ENCODE assay signal across 8 mouse cellular contexts in genomic region chr5:76973488-76973887, GRCm38 (mm10). TPM values are rescaled to one million over a fixed set of nuclear protein-coding genes. Genes with fewer than 3 reads are reported as not detected.
DNase-seq lines count a peak whose midpoint lies in the region; ATAC-seq lines count a peak whose summit lies in the region.

No protein-coding gene starts in this region.

- H3K4me2 ChIP-seq in lung, embryonic 16.5 days (ENCODE audit: low read depth, low read length), result peak overlapping the region; percentile 78
- H3K4me2 ChIP-seq in forebrain, embryonic 14.5 days (ENCODE audit: low read length), result peak overlapping the region; percentile 94
- H3K4me2 ChIP-seq in liver, embryonic 11.5 days, result peak overlapping the region; percentile 78

- H3K9ac ChIP-seq in lung, embryonic 16.5 days (ENCODE audit: low read length), result no peak overlapping the region
- H3K9ac ChIP-seq in forebrain, embryonic 14.5 days (ENCODE audit: low read length), result peak overlapping the region; percentile 83
- H3K9ac ChIP-seq in liver, embryonic 11.5 days (ENCODE audit: low read depth, low read length), result peak overlapping the region; percentile 95; the same call in 1 of the 2 replicates

- H3K27ac ChIP-seq in lung, embryonic 16.5 days (ENCODE audit: low read length), result no peak overlapping the region
- H3K27ac ChIP-seq in forebrain, embryonic 14.5 days (ENCODE audit: low read depth, low read length), result no peak overlapping the region
- no peak overlapping the region for H3K27ac ChIP-seq in liver, embryonic 11.5 days (ENCODE audit: low read depth, low read length)

- no peak for ATAC-seq in lung, embryonic 16.5 days (ENCODE audit: low read depth)
- no peak for ATAC-seq in forebrain, embryonic 14.5 days
- ATAC-seq in liver, embryonic 11.5 days (replicated peaks; ENCODE audit: low FRiP score), result no peak

- DNase-seq in lung, postnatal 36 days, result no peak
- DNase-seq in forebrain, embryonic 14.5 days (ENCODE audit: low spot score), result no peak
- no peak for DNase-seq in liver, embryonic 11.5 days (ENCODE audit: low spot score)
- peak; percentile 50 for DNase-seq in splenic B cell, adult 2 months (ENCODE audit: low read depth, low spot score)
- DNase-seq in frontal cortex, postnatal 14 days (ENCODE audit: low spot score in 2 of 2), result no peak
- no peak for DNase-seq in embryo, embryonic 10 days (ENCODE audit: low spot score)
- no peak for DNase-seq in thymus, postnatal 14 days

- H3K9me3 ChIP-seq in lung, embryonic 16.5 days (ENCODE audit: control insufficient read depth, low read length), result no peaks in the 10 kb centered on the region
- no peaks in the 10 kb centered on the region for H3K9me3 ChIP-seq in forebrain, embryonic 14.5 days (replicated peaks; ENCODE audit: control insufficient read depth, low read length)
- H3K9me3 ChIP-seq in liver, embryonic 11.5 days (ENCODE audit: control insufficient read depth, low read length), result no peaks in the 10 kb centered on the region

- H3K36me3 ChIP-seq in lung, embryonic 16.5 days (ENCODE audit: control insufficient read depth, insufficient read depth, low read length), result peaks cover 16% of the 10 kb centered on the region
- H3K36me3 ChIP-seq in forebrain, embryonic 14.5 days (ENCODE audit: control insufficient read depth, insufficient read depth, low read length), result peaks cover 29% of the 10 kb centered on the region
- peaks cover 20% of the 10 kb centered on the region for H3K36me3 ChIP-seq in liver, embryonic 11.5 days (ENCODE audit: control insufficient read depth, insufficient read depth, low read length)
- H3K36me3 ChIP-seq in splenic B cell, adult 2 months (ENCODE audit: control insufficient read depth, insufficient read depth, low read length, poor library complexity, severe bottlenecking), result peaks cover 7% of the 10 kb centered on the region; the same call in 1 of the 2 replicates

- H3K4me1 ChIP-seq in lung, embryonic 16.5 days (replicated peaks; ENCODE audit: control insufficient read depth, insufficient read depth, low read length), result peaks cover 10% of the 10 kb centered on the region
- H3K4me1 ChIP-seq in forebrain, embryonic 14.5 days (ENCODE audit: control insufficient read depth, insufficient read depth, low read length), result peaks cover 13% of the 10 kb centered on the region
- peaks cover 5% of the 10 kb centered on the region for H3K4me1 ChIP-seq in liver, embryonic 11.5 days (replicated peaks; ENCODE audit: control insufficient read depth, insufficient read depth, low read length)

- H3K27me3 ChIP-seq in lung, embryonic 16.5 days (ENCODE audit: control insufficient read depth, insufficient read depth, low read depth, low read length), result no peaks in the 10 kb centered on the region
- H3K27me3 ChIP-seq in forebrain, embryonic 14.5 days (replicated peaks; ENCODE audit: control insufficient read depth, insufficient read depth, low read length), result no peaks in the 10 kb centered on the region
- H3K27me3 ChIP-seq in liver, embryonic 11.5 days (replicated peaks; ENCODE audit: control insufficient read depth, insufficient read depth, low read length), result no peaks in the 10 kb centered on the region
- H3K27me3 ChIP-seq in splenic B cell, adult 2 months (ENCODE audit: control insufficient read depth, insufficient read depth, low read length, poor library complexity, severe bottlenecking), result no peaks in the 10 kb centered on the region

- H3K4me3 ChIP-seq in lung, embryonic 16.5 days (ENCODE audit: low read length), result peak overlapping the region; percentile 98
- H3K4me3 ChIP-seq in forebrain, embryonic 14.5 days (ENCODE audit: low read depth, low read length), result peak overlapping the region; percentile 90
- H3K4me3 ChIP-seq in liver, embryonic 11.5 days (ENCODE audit: low read depth, low read length), result peak overlapping the region; percentile 97

- WGBS in lung, embryonic 16.5 days, result 57% methylated on average over 3 of the region's 3 CpGs
- 74% methylated on average over 3 of the region's 3 CpGs for whole genome bisulfite sequencing in forebrain, embryonic 14.5 days
- 46% methylated on average over 3 of the region's 3 CpGs for WGBS in liver, embryonic 11.5 days

RNA-seq across cellular contexts. Expression of gene Srp72, which starts 1.0 kb away (rescaled TPM):
- 92.2 and 98.1 TPM in 2 replicates for polyA plus RNA-seq in lung, embryonic 16.5 days (2015; fragmentation: Nextera tagmentation; extraction: Ambion mirVana)
- 85.2 and 92.3 TPM in 2 replicates for polyA plus RNA-seq in forebrain, embryonic 14.5 days (2014; fragmentation: Nextera tagmentation; extraction: Ambion mirVana)
- polyA plus RNA-seq in liver, embryonic 11.5 days (2014; fragmentation: Nextera tagmentation; extraction: Ambion mirVana), result 89.7 and 90.0 TPM in 2 replicates

RNA-seq across cellular contexts. Expression of gene Ppat, which starts 22.1 kb away (rescaled TPM):
- 31.5 and 32.7 TPM in 2 replicates for polyA plus RNA-seq in lung, embryonic 16.5 days (2015; fragmentation: Nextera tagmentation; extraction: Ambion mirVana)
- polyA plus RNA-seq in forebrain, embryonic 14.5 days (2014; fragmentation: Nextera tagmentation; extraction: Ambion mirVana), result 16.3 and 19.5 TPM in 2 replicates
- 73.0 and 87.1 TPM in 2 replicates for polyA plus RNA-seq in liver, embryonic 11.5 days (2014; fragmentation: Nextera tagmentation; extraction: Ambion mirVana)

RNA-seq across cellular contexts. Expression of gene Paics, which starts 22.4 kb away (rescaled TPM):
- 282 and 292 TPM in 2 replicates for polyA plus RNA-seq in lung, embryonic 16.5 days (2015; fragmentation: Nextera tagmentation; extraction: Ambion mirVana)
- 260 and 276 TPM in 2 replicates for polyA plus RNA-seq in forebrain, embryonic 14.5 days (2014; fragmentation: Nextera tagmentation; extraction: Ambion mirVana)
- 357 and 393 TPM in 2 replicates for polyA plus RNA-seq in liver, embryonic 11.5 days (2014; fragmentation: Nextera tagmentation; extraction: Ambion mirVana)

RNA-seq across cellular contexts. Expression of gene Arl9, which starts 30.4 kb away (rescaled TPM):
- 0.60 and 0.74 TPM in 2 replicates for polyA plus RNA-seq in lung, embryonic 16.5 days (2015; fragmentation: Nextera tagmentation; extraction: Ambion mirVana)
- polyA plus RNA-seq in forebrain, embryonic 14.5 days (2014; fragmentation: Nextera tagmentation; extraction: Ambion mirVana), result not detected in 2 replicates
- polyA plus RNA-seq in liver, embryonic 11.5 days (2014; fragmentation: Nextera tagmentation; extraction: Ambion mirVana), result 0.47 TPM in 1 of 2 replicates, not detected in the other

RNA-seq across cellular contexts. Expression of gene Thegl, which starts 42.3 kb away (rescaled TPM):
- 1.4 and 1.7 TPM in 2 replicates for polyA plus RNA-seq in lung, embryonic 16.5 days (2015; fragmentation: Nextera tagmentation; extraction: Ambion mirVana)
- polyA plus RNA-seq in forebrain, embryonic 14.5 days (2014; fragmentation: Nextera tagmentation; extraction: Ambion mirVana), result 0.26 and 0.33 TPM in 2 replicates
- polyA plus RNA-seq in liver, embryonic 11.5 days (2014; fragmentation: Nextera tagmentation; extraction: Ambion mirVana), result 0.34 and 0.48 TPM in 2 replicates
